Mouse (Mus musculus) monocyte, adult 2 months (primary cell): ENCODE measurements around the gene Sec16b.

Source experiments
- DNase-seq, 2 experiments: peaks; one replicate each; pipeline ENCODE4 v3.0.0; 2022; ENCODE audit warnings: low spot score in 2 of 2, low read depth in 1 of 2

Gene Sec16b

GRCm38 (mm10) chr1:157555738-157556137 lies 49.2 kb downstream of the Sec16b start:
- no peak for DNase-seq

GRCm38 (mm10) chr1:157556439-157556838 lies 49.9 kb downstream of the Sec16b start:
- no peak for DNase-seq

GRCm38 (mm10) chr1:157558145-157558544 lies 51.6 kb downstream of the Sec16b start:
- no peak for DNase-seq

- DNase-seq, result no peak
Measured at GRCm38 (mm10) chr1:157559986-157560385, 53.5 kb downstream of the Sec16b start.

GRCm38 (mm10) chr1:157560654-157561386 lies 54.3 kb downstream of the Sec16b start:
- no peak for DNase-seq

- no peak for DNase-seq
Measured at GRCm38 (mm10) chr1:157567819-157568218, 61.3 kb downstream of the Sec16b start.

- DNase-seq, result no peak
Measured at GRCm38 (mm10) chr1:157569263-157570090, 62.9 kb downstream of the Sec16b start.

- no peak for DNase-seq
Measured at GRCm38 (mm10) chr1:157575316-157575715, 68.8 kb downstream of the Sec16b start.

- DNase-seq, result no peak
Measured at GRCm38 (mm10) chr1:157578336-157578735, 71.8 kb downstream of the Sec16b start.

GRCm38 (mm10) chr1:157586556-157586955 lies 80.0 kb downstream of the Sec16b start:
- DNase-seq, result no peak

- no peak for DNase-seq
Measured at GRCm38 (mm10) chr1:157592039-157592438, 85.5 kb downstream of the Sec16b start.

- no peak for DNase-seq
Measured at GRCm38 (mm10) chr1:157594561-157594960, 88.0 kb downstream of the Sec16b start.

- no peak for DNase-seq
Measured at GRCm38 (mm10) chr1:157595165-157595564, 88.6 kb downstream of the Sec16b start.

- DNase-seq, result no peak
Measured at GRCm38 (mm10) chr1:157604513-157604912, 98.0 kb downstream of the Sec16b start.
